Mouse (Mus musculus): ENCODE data around the gene Hist1h2an. TPM values are rescaled to one million over a fixed set of nuclear protein-coding genes. Genes with fewer than 3 reads are reported as not detected.

Gene Hist1h2an
- 108 and 113 TPM in 2 replicates for total RNA-seq (2023)

DNA sequence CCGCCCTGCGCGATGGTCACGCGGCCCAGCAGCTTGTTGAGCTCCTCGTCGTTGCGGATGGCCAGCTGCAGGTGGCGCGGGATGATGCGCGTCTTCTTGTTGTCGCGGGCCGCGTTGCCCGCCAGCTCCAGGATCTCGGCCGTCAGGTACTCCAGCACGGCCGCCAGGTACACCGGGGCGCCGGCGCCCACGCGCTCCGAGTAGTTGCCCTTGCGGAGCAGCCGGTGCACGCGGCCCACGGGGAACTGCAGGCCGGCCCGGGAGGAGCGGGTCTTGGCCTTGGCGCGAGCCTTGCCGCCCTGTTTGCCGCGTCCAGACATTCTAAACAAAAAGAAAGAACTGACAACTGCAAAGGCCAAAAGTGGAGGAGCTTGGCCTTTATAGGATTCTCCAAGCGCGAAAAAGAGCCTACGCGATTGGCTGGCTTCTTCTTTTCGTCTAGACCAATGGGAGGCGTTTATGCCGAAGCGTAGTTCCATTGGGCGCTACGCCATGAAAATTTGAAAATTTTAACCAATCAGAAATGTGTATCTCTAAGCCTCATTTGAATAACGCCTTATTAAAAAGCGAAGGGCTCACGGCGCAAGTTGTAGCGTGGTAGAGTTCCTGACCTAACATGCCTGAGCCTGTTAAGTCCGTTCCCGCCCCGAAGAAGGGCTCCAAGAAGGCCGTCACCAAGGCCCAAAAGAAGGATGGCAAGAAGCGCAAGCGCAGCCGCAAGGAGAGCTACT lies at the start of gene Hist1h2an, which contains the start of gene Hist1h2bp:
Hist1h2an (minus strand) TSS at position 320 of the 731 bp plus-strand sequence.
Hist1h2bp (plus strand) TSS at position 563 of the 731 bp plus-strand sequence.

DNA sequence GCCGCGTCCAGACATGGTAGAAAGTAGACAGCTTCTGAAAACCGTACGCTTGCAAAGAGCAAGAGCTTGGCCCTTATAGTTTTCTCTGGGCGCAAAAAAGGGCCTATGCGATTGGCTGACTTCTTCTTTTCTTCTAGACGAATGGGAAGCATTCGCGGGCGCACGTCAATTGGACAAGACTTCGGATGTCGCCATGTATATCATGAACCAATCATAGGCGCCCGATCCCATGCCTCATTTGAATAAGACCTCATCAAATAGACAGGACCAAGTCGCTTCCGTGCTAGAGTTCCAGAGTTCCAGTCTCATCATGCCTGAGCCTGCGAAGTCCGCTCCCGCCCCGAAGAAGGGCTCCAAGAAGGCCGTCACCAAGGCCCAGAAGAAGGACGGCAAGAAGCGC lies 46.4 kb upstream of the Hist1h2an start, which contains the start of the genes Hist1h2ap and Hist1h2br:
Hist1h2ap (minus strand) TSS at position 47 of the 400 bp plus-strand sequence.
Hist1h2br (plus strand) TSS at position 283 of the 400 bp plus-strand sequence.

DNA sequence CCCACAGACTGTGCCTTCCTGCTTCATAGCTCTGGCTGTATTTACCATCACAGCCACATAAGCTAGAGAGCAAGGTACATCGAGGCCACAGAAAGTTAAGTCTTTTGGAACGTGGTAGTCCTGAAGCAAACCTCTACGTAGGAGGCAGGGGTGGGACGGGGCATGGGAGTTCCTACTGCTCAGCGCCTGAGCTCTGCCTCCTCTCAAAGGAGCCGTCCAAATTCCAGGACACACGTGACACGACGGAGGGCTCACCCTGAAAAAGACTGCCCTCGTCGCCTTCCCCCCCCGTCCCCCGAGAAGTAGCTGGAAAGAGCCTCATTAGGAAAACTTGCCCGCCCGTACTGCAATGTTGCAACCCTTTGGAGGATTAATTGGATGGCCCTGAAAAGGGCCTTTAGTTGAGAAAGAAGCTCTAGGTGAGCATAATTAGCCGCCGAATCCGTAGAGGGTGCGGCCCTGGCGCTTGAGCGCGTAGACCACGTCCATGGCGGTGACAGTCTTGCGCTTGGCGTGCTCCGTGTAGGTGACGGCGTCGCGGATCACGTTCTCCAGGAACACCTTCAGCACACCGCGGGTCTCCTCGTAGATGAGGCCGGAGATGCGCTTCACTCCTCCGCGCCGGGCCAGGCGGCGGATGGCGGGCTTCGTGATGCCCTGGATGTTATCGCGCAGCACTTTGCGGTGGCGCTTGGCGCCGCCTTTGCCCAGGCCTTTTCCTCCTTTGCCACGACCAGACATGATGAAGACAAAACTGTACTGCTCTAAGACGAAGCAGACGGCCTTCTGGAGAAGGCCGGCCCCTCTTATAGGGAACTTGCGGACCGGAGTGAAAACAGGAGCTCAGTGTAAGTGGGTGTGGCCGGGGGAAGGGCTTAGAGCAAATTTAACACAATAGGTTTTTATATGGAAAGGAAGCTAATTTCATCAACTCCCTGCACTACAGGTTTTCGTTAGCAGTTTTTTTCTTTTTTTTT lies 44.7 kb upstream of the Hist1h2an start, which contains the start of gene Hist1h4n:
Hist1h4n (minus strand) TSS at position 779 of the 977 bp plus-strand sequence.

DNA sequence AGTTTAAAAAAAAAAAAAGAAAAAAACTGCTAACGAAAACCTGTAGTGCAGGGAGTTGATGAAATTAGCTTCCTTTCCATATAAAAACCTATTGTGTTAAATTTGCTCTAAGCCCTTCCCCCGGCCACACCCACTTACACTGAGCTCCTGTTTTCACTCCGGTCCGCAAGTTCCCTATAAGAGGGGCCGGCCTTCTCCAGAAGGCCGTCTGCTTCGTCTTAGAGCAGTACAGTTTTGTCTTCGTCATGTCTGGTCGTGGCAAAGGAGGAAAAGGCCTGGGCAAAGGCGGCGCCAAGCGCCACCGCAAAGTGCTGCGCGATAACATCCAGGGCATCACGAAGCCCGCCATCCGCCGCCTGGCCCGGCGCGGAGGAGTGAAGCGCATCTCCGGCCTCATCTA lies 24.5 kb upstream of the Hist1h2an start, which contains the start of gene Hist1h4m:
Hist1h4m (plus strand) TSS at position 208 of the 400 bp plus-strand sequence.

DNA sequence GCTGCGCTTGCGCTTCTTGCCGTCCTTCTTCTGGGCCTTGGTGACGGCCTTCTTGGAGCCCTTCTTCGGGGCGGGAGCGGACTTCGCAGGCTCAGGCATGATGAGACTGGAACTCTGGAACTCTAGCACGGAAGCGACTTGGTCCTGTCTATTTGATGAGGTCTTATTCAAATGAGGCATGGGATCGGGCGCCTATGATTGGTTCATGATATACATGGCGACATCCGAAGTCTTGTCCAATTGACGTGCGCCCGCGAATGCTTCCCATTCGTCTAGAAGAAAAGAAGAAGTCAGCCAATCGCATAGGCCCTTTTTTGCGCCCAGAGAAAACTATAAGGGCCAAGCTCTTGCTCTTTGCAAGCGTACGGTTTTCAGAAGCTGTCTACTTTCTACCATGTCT lies 23.1 kb upstream of the Hist1h2an start, which contains the start of the genes Hist1h2bq and Hist1h2ao:
Hist1h2bq (minus strand) TSS at position 125 of the 400 bp plus-strand sequence.
Hist1h2ao (plus strand) TSS at position 393 of the 400 bp plus-strand sequence.

DNA sequence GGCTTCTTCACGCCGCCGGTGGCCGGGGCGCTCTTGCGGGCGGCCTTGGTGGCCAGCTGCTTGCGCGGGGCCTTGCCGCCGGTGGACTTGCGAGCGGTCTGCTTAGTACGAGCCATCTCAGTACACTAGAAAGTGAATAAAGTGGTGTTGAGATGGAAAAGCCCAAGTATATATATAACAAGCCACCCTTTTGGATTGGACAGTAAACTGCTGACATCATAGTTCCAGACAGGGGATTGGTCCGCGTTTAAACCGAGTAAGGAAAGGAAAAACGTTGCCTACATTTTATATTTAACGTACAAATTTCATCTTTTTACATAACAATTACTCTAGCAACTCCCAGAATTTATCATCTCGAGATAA lies 3.8 kb downstream of the Hist1h2an start, which contains the start of gene Hist1h3i:
Hist1h3i (minus strand) TSS at position 116 of the 363 bp plus-strand sequence.

DNA sequence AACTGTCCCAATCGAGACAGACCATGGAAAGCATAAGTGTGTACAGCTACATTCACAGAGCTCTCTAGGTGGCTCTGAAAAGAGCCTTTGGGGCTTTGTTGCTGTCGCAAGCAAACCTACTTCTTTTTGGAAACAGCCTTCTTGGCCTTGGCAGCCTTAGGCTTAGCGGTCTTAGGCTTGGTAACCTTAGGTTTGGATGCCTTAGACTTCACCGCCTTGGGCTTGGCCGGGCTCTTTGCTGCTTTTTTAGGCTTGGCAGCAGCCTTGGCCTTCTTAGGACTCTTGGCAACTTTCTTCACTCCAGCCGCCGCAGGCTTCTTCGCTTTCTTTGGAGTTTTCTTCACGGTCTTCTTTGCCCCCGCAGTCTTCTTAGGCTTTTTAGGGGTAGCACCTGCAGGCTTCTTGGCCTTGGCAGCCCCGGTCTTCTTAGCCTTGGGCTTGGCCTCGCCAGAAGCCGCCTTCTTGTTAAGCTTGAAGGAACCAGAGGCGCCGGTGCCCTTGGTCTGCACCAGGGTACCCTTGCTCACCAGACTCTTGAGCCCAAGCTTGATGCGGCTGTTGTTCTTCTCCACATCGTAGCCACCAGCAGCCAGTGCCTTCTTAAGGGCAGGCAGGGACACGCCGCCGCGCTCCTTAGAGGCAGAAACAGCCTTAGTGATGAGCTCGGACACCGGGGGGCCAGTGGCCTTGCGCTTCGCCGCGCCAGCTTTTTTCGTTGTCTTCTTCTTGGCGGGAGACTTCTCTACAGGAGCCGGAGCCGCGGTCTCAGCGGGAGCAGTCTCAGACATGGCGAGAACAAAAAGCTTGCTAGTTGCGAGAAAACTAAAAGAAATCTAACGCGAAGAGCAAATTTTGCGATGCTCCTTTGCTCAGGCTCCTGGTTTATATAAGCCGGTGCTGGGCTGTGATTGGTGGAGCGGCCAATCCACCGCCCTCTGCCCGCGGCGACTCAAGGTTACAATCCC lies 7.0 kb downstream of the Hist1h2an start, which contains the start of gene Hist1h1b:
Hist1h1b (minus strand) TSS at position 859 of the 965 bp plus-strand sequence.

DNA sequence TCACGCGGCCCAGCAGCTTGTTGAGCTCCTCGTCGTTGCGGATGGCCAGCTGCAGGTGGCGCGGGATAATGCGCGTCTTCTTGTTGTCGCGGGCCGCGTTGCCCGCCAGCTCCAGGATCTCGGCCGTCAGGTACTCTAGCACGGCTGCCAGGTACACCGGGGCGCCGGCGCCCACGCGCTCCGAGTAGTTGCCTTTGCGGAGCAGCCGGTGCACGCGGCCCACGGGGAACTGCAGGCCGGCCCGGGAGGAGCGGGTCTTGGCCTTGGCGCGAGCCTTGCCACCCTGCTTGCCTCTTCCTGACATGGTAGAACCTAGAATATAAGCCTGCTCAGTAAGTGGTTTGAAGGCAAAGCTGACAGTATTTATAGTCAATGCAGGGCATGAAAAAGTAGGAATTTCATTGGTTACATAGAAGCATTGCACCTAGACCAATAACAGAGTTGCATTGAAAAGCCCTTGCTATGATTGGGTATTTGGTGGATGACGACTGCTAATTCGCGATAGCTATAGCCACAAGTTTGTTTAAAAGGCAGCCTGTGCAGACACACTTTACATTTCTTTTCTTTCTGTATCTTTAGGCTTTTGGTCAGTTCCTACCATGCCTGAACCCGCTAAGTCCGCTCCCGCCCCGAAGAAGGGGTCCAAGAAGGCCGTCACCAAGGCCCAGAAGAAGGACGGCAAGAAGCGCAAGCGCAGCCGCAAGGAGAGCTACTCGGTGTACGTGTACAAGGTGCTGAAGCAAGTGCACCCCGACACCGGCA lies 33.3 kb downstream of the Hist1h2an start, which contains the start of the genes Hist1h2ak and Hist1h2bn:
Hist1h2ak (minus strand) TSS at position 304 of the 762 bp plus-strand sequence.
Hist1h2bn (plus strand) TSS at position 600 of the 762 bp plus-strand sequence.

DNA sequence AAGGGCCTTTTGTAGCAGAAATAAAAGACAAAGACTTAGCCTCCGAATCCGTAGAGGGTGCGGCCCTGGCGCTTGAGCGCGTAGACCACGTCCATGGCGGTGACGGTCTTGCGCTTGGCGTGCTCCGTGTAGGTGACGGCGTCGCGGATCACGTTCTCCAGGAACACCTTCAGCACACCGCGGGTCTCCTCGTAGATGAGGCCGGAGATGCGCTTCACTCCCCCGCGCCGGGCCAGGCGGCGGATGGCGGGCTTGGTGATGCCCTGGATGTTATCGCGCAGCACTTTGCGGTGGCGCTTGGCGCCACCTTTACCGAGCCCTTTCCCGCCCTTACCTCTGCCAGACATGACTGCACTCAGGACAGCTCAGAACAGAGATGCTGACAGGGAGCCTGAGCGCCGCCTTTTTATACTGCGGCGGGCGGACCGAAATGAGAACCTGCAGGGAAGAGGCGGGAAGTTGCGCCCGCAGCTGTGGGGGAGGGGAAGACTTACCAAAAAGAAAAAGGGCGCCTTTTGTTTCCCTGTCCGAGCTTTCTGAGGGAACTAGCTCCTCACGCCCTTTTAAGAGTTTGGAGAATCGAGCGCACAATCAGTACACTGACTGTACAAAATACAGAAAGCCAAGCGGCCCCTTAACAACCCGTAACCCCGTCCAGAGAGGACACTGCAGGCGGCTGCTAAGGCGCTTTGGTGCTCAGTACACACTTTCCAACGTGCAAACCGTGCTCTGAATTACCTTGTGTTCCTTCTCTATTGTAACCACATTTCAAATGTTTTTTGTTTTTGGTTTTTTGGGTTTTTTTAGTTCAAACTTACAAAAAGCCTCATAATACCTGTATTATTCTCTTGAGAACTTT lies 36.6 kb downstream of the Hist1h2an start, which contains the start of gene Hist1h4k:
Hist1h4k (minus strand) TSS at position 347 of the 859 bp plus-strand sequence.

Other genes starting within 250 kb of the Hist1h2an start
- gene Olfr1366, start 244.4 kb downstream of the Hist1h2an start, total RNA-seq (2023) = not detected in 2 replicates
- gene Olfr1535, start 227.3 kb downstream of the Hist1h2an start, total RNA-seq (2023) = not detected in 2 replicates
- not detected in 2 replicates for gene Olfr1364, start 205.5 kb downstream of the Hist1h2an start, total RNA-seq (2023)
- gene Olfr1362, start 173.2 kb downstream of the Hist1h2an start, total RNA-seq (2023) = not detected in 2 replicates
- not detected in 2 replicates for gene Olfr11, start 144.7 kb downstream of the Hist1h2an start, total RNA-seq (2023)
- not detected in 2 replicates for gene Olfr1361, start 123.8 kb downstream of the Hist1h2an start, total RNA-seq (2023)
- gene Olfr1360, start 109.8 kb downstream of the Hist1h2an start, total RNA-seq (2023) = not detected in 2 replicates
- gene Olfr1359, start 89.1 kb downstream of the Hist1h2an start, total RNA-seq (2023) = not detected in 2 replicates
- 555 and 664 TPM in 2 replicates for gene Hist1h2bl, start 71.1 kb downstream of the Hist1h2an start, total RNA-seq (2023)
- 246 and 285 TPM in 2 replicates for gene Hist1h2ai, start 70.8 kb downstream of the Hist1h2an start, total RNA-seq (2023)
- 883 and 948 TPM in 2 replicates for gene Hist1h3h, start 69.6 kb downstream of the Hist1h2an start, total RNA-seq (2023)
- 134 and 170 TPM in 2 replicates for gene Hist1h2bm, start 65.2 kb downstream of the Hist1h2an start, total RNA-seq (2023)
- 66.9 and 93.4 TPM in 2 replicates for gene Hist1h4j, start 52.2 kb downstream of the Hist1h2an start, total RNA-seq (2023)
- gene Hist1h4k, start 36.7 kb downstream of the Hist1h2an start, total RNA-seq (2023) = 1,648 and 2,005 TPM in 2 replicates
- gene Hist1h2ak, start 33.4 kb downstream of the Hist1h2an start, total RNA-seq (2023) = 280 and 284 TPM in 2 replicates
- 414 and 492 TPM in 2 replicates for gene Hist1h2bn, start 33.1 kb downstream of the Hist1h2an start, total RNA-seq (2023)
- gene Hist1h1b, start 6.6 kb downstream of the Hist1h2an start, total RNA-seq (2023) = 343 and 349 TPM in 2 replicates
- 850 and 1,006 TPM in 2 replicates for gene Hist1h3i, start 3.8 kb downstream of the Hist1h2an start, total RNA-seq (2023)
- gene Hist1h2bp, start 243 bp upstream of the Hist1h2an start, total RNA-seq (2023) = 316 and 334 TPM in 2 replicates
- 732 and 971 TPM in 2 replicates for gene Hist1h2bq, start 23.0 kb upstream of the Hist1h2an start, total RNA-seq (2023)
- 940 and 1,538 TPM in 2 replicates for gene Hist1h2ao, start 23.2 kb upstream of the Hist1h2an start, total RNA-seq (2023)
- gene Hist1h4m, start 24.5 kb upstream of the Hist1h2an start, total RNA-seq (2023) = 869 and 934 TPM in 2 replicates
- 196 and 307 TPM in 2 replicates for gene Hist1h4n, start 45.0 kb upstream of the Hist1h2an start, total RNA-seq (2023)
- 286 and 375 TPM in 2 replicates for gene Hist1h2ap, start 46.3 kb upstream of the Hist1h2an start, total RNA-seq (2023)
- 735 and 957 TPM in 2 replicates for gene Hist1h2br, start 46.5 kb upstream of the Hist1h2an start, total RNA-seq (2023)
- 0.36 and 0.54 TPM in 2 replicates for gene Zfp184, start 157.9 kb upstream of the Hist1h2an start, total RNA-seq (2023)
- not detected in 2 replicates for gene Pom121l2, start 194.0 kb upstream of the Hist1h2an start, total RNA-seq (2023)
- gene Prss16, start 222.5 kb upstream of the Hist1h2an start, total RNA-seq (2023) = 1.2 and 3.2 TPM in 2 replicates
- gene Hist1h2ah, start 248.3 kb upstream of the Hist1h2an start, total RNA-seq (2023) = 251 and 417 TPM in 2 replicates
- gene Hist1h2bk, start 248.7 kb upstream of the Hist1h2an start, total RNA-seq (2023) = 727 and 900 TPM in 2 replicates

All from neutrophil, adult 65 days (primary cell).